Comparison of ENCODE assay signal across 9 mouse cellular contexts in genomic region chr8:64880619-64881200, GRCm38 (mm10). TPM values are rescaled to one million over a fixed set of nuclear protein-coding genes. Genes with fewer than 3 reads are reported as not detected.
DNase-seq lines count a peak whose midpoint lies in the region; ATAC-seq and TF ChIP-seq lines count a peak whose summit lies in the region.
"Had no signal": no experiment of that assay in that cellular context is flagged by ENCODE, and none has a peak within 500 bp of the region (broad histone marks: within the 10 kb centered on the region; RNA-seq: fewer than 3 reads in every experiment).

No protein-coding gene starts in this region.

- peak overlapping the region; percentile 33; the same call in 1 of the 2 replicates for H3K4me2 ChIP-seq in lung, embryonic 15.5 days
- H3K4me2 ChIP-seq in forebrain, postnatal 0 days (ENCODE audit: low read depth): no peak overlapping the region

- H3K4me3 ChIP-seq in lung, embryonic 15.5 days: no peak overlapping the region
- no peak overlapping the region for H3K4me3 ChIP-seq in forebrain, postnatal 0 days (ENCODE audit: low read depth, low read length)

- 21% methylated on average over 13 of the region's 13 CpGs for WGBS in lung, embryonic 15.5 days
- WGBS in forebrain, postnatal 0 days: 40% methylated on average over 13 of the region's 13 CpGs

- TF ChIP-seq CTCF in forebrain, postnatal 0 days (IDR thresholded peaks at IDR 0.05; ENCODE audit: low read depth): no peak

- peak; percentile 54; the same call in 1 of the 2 replicates for ATAC-seq in common myeloid progenitor, adult 5-6 weeks (replicated peaks; ENCODE audit: low read depth, poor library complexity, severe bottlenecking)
- peak; percentile 17 to 42; a peak in 2 of 4 replicates for ATAC-seq in hematopoietic stem cell, adult 5-6 weeks (replicated peaks in 1 of 2; ENCODE audit: insufficient read depth in 1 of 2, low FRiP score in 2 of 2, low TSS enrichment in 1 of 2, low read depth in 1 of 2, poor library complexity in 2 of 2, severe bottlenecking in 2 of 2)
- ATAC-seq in lung, embryonic 15.5 days (ENCODE audit: borderline replicate concordance, extremely low read depth, low FRiP score, low TSS enrichment): peak; percentile 76; the same call in 1 of the 2 replicates
- no peak for ATAC-seq in forebrain, postnatal 0 days

- 0 out of 2 replicates have a peak, but pooled peaks cover 7% of the 10 kb centered on the region for H3K4me1 ChIP-seq in lung, embryonic 15.5 days
- no peaks in the 10 kb centered on the region for H3K4me1 ChIP-seq in forebrain, postnatal 0 days (ENCODE audit: insufficient read depth)

- no peak overlapping the region; the same call in 1 of the 2 replicates for H3K27ac ChIP-seq in lung, embryonic 15.5 days
- H3K27ac ChIP-seq in forebrain, postnatal 0 days (ENCODE audit: low read depth, low read length): no peak overlapping the region
- H3K27ac ChIP-seq: macrophage had no signal

- peak; percentile 9 to 33 for DNase-seq in left cerebral cortex, adult 18-20 months (ENCODE audit: low spot score in 2 of 2)
- no peak for DNase-seq in left cerebral cortex, adult 8-10 months (ENCODE audit: low spot score in 2 of 2)
- no peak for DNase-seq in forebrain, postnatal 0 days
- no peak for DNase-seq in right cerebral cortex, postnatal 14 days
- no peak for DNase-seq in thymus, postnatal 4 days

- no peaks in the 10 kb centered on the region for H3K36me3 ChIP-seq in lung, embryonic 15.5 days
- no peaks in the 10 kb centered on the region for H3K36me3 ChIP-seq in forebrain, postnatal 0 days (ENCODE audit: insufficient read depth)

- no peaks in the 10 kb centered on the region for H3K27me3 ChIP-seq in lung, embryonic 15.5 days
- no peaks in the 10 kb centered on the region for H3K27me3 ChIP-seq in forebrain, postnatal 0 days (ENCODE audit: insufficient read depth, low read length)

- H3K9me3 ChIP-seq in lung, embryonic 15.5 days: no peaks in the 10 kb centered on the region
- no peaks in the 10 kb centered on the region for H3K9me3 ChIP-seq in forebrain, postnatal 0 days (ENCODE audit: low read length)

- no peak overlapping the region for H3K9ac ChIP-seq in lung, embryonic 15.5 days
- H3K9ac ChIP-seq in forebrain, postnatal 0 days: no peak overlapping the region

RNA-seq across cellular contexts. Expression of gene Klhl2, which starts 30.9 kb away (rescaled TPM):
- 100 to 1,000 TPM; 157 to 168 TPM for total RNA-seq in left cerebral cortex, adult 18-20 months (2021)
- total RNA-seq in left cerebral cortex, adult 8-10 months (2022): 100 to 1,000 TPM; 167 to 176 (median 171) TPM
- 12.9 and 15.9 TPM in 2 replicates for total RNA-seq in common myeloid progenitor, adult 5-6 weeks (2017)
- total RNA-seq in hematopoietic stem cell, adult 5-6 weeks (2017): 20.2 and 21.3 TPM in 2 replicates
- polyA plus RNA-seq in lung, embryonic 15.5 days (2015; fragmentation: Nextera tagmentation; extraction: Ambion mirVana): 15.4 and 16.0 TPM in 2 replicates
- total RNA-seq in forebrain, postnatal 0 days (2014; rRNA removed): 70.5 and 78.2 TPM in 2 replicates
- 31.8 and 43.6 TPM in 2 replicates for polyA plus RNA-seq in forebrain, postnatal 0 days (2015; fragmentation: Nextera tagmentation; extraction: Ambion mirVana)

Comparison
In these comparisons a context has a peak if more than half of its experiments do, and no peak if none do; other contexts are left out.
1. DNase-seq: peak in left cerebral cortex, adult 18-20 months (2 of 2); none in left cerebral cortex, adult 8-10 months (0 of 2), forebrain, postnatal 0 days (single experiment), right cerebral cortex, postnatal 14 days (single experiment) and thymus, postnatal 4 days (single experiment).